Mouse (Mus musculus): Measurements from ENCODE around the gene Gm45261. TPM values are rescaled to one million over a fixed set of nuclear protein-coding genes. Genes with fewer than 3 reads are reported as not detected.

The Gm45261 gene
- polyA plus RNA-seq, 1 experiment from 2014 or later = not detected

GRCm38 (mm10) chr1:80404196-80404595, 57.1 kb downstream of the Gm45261 start:
- 84% methylated on average over 3 of the region's 3 CpGs for WGBS
- H3K27me3 ChIP-seq (replicated peaks) = no peaks in the 10 kb centered on the region

GRCm38 (mm10) chr1:80403366-80403893, 57.8 kb downstream of the Gm45261 start:
- Histone ChIP-seq H3K9ac (no peak overlapping the region), H3K9me3 (no peaks in the 10 kb centered on the region), H3K4me2 (no peak overlapping the region), H3K4me1 (0 out of 2 replicates have a peak, but pooled peaks cover under 1% of the 10 kb centered on the region), H3K36me3 (replicated peaks) (no peaks in the 10 kb centered on the region), H3K27ac (no peak overlapping the region), H3K4me3 (no peak overlapping the region), H3K27me3 (replicated peaks) (no peaks in the 10 kb centered on the region)
- 75% methylated on average over 3 of the region's 3 CpGs for WGBS
- ATAC-seq (replicated peaks) = no peak

More at GRCm38 (mm10) chr1:80404196-80404595, 57.1 kb downstream of the Gm45261 start:
- no peak overlapping the region for H3K4me2 ChIP-seq
- no peak overlapping the region for H3K27ac ChIP-seq
- H3K9me3 ChIP-seq = no peaks in the 10 kb centered on the region
- ATAC-seq (replicated peaks) = no peak
- no peak overlapping the region for H3K4me3 ChIP-seq
- H3K9ac ChIP-seq = no peak overlapping the region
- no peaks in the 10 kb centered on the region for H3K36me3 ChIP-seq (replicated peaks)
- H3K4me1 ChIP-seq = 0 out of 2 replicates have a peak, but pooled peaks cover 4% of the 10 kb centered on the region

- ATAC-seq (replicated peaks) = no peak
- H3K4me1 ChIP-seq = no peaks in the 10 kb centered on the region
- H3K36me3 ChIP-seq (replicated peaks) = no peaks in the 10 kb centered on the region
- H3K4me3 ChIP-seq = no peak overlapping the region
- H3K27me3 ChIP-seq (replicated peaks) = no peaks in the 10 kb centered on the region
- no peaks in the 10 kb centered on the region for H3K9me3 ChIP-seq
- H3K9ac ChIP-seq = no peak overlapping the region
- WGBS = 91% methylated on average over 1 of the region's 1 CpGs
- H3K4me2 ChIP-seq = no peak overlapping the region
- H3K27ac ChIP-seq = no peak overlapping the region
Measured at GRCm38 (mm10) chr1:80401961-80402360, 59.3 kb downstream of the Gm45261 start.

Other genes with a start within 250 kb of the Gm45261 start
- gene Fam124b, start 243.0 kb downstream of the Gm45261 start, polyA plus RNA-seq (2015; fragmentation: Nextera tagmentation; extraction: Ambion mirVana) = 0.68 and 1.1 TPM in 2 replicates
- gene Cul3, start 121.0 kb downstream of the Gm45261 start, polyA plus RNA-seq (2015; fragmentation: Nextera tagmentation; extraction: Ambion mirVana) = 25.1 and 32.3 TPM in 2 replicates

Measured in midbrain, embryonic 15.5 days (tissue).